Mouse (Mus musculus) forebrain, embryonic 14.5 days (tissue): Measurements from ENCODE around the gene Hadhb. TPM values are rescaled to one million over a fixed set of nuclear protein-coding genes. Genes with fewer than 3 reads are reported as not detected.

ENCODE experiments used
- ATAC-seq: fragments of 200-750 bp; cut with Nextera tagmentation; 2 replicates; pipeline ENCODE4 v1.8.0; 2017; ENCODE audit warnings: mild to moderate bottlenecking, moderate library complexity
- DNase-seq: peaks from one replicate; pipeline ENCODE4 v3.0.0-alpha.2; 2015; ENCODE audit warnings: low spot score
- H3K27ac ChIP-seq: fragments of 300-500 bp; sonication (generic); 2 replicates; pipeline ENCODE4 v1.5.1; 2014; ENCODE audit warnings: low read depth, mild to moderate bottlenecking, control low read depth, low read length, moderate library complexity
- H3K27me3 ChIP-seq: fragments of 300-500 bp; sonication (generic); replicated peaks from 2 replicates; pipeline ENCODE4 v1.6.1; 2014; ENCODE audit warnings: low read length, control low read depth, mixed read lengths; ENCODE audit not compliant: control insufficient read depth, insufficient read depth
- H3K36me3 ChIP-seq: fragments of 300-500 bp; sonication (generic); 2 replicates; pipeline ENCODE4 v1.6.1; 2014; ENCODE audit warnings: low read length, control low read depth; ENCODE audit not compliant: control insufficient read depth, insufficient read depth
- H3K4me1 ChIP-seq: fragments of 300-500 bp; sonication (generic); 2 replicates; pipeline ENCODE4 v1.6.1; 2014; ENCODE audit warnings: antibody characterized with exemption, low read length, control low read depth; ENCODE audit not compliant: control insufficient read depth, insufficient read depth
- H3K4me2 ChIP-seq: fragments of 300-500 bp; sonication (generic); 2 replicates; pipeline ENCODE4 v1.6.1; 2014; ENCODE audit warnings: mild to moderate bottlenecking, control low read depth, low read length
- H3K4me3 ChIP-seq: fragments of 300-500 bp; sonication (generic); 2 replicates; pipeline ENCODE4 v1.5.1; 2014; ENCODE audit warnings: low read depth, low read length, control low read depth
- H3K9ac ChIP-seq: fragments of 300-500 bp; sonication (generic); 2 replicates; pipeline ENCODE4 v1.6.1; 2014; ENCODE audit warnings: mild to moderate bottlenecking, low read length, control low read depth, moderate library complexity
- H3K9me3 ChIP-seq: fragments of 300-500 bp; sonication (generic); replicated peaks from 2 replicates; pipeline ENCODE4 v1.6.1; 2016; ENCODE audit warnings: low read length, control low read depth, mixed read lengths; ENCODE audit not compliant: control insufficient read depth
- WGBS: fragments of 180-500 bp; shearing (Covaris S2); extraction: QIAGEN DNeasy Blood & Tissue Kit; methylation state at CpG from one replicate; pipeline ENCODE4 v1.1.7; 2014; 5-methylcytosine and 5-hydroxymethylcytosine counted together
- microRNA counts: library from miRNA; unstranded; fragments of <30 nt; microRNA quantifications from one replicate; lab custom pipeline; 2016
- microRNA-seq: library from miRNA; unstranded; fragments of <30 nt; microRNA quantifications from one replicate; pipeline ENCODE4, GENCODE M21; 2016
- polyA plus RNA-seq: library from polyadenylated mRNA; unstranded; fragments of >200 nt; fragmentation: Nextera tagmentation; extraction: Ambion mirVana; gene quantifications from 2 replicates; pipeline ENCODE4 v1.2.1, GENCODE M21; 2014

The Hadhb gene
- polyA plus RNA-seq, 1 experiment from 2014 or later: 75.6 TPM

DNA sequence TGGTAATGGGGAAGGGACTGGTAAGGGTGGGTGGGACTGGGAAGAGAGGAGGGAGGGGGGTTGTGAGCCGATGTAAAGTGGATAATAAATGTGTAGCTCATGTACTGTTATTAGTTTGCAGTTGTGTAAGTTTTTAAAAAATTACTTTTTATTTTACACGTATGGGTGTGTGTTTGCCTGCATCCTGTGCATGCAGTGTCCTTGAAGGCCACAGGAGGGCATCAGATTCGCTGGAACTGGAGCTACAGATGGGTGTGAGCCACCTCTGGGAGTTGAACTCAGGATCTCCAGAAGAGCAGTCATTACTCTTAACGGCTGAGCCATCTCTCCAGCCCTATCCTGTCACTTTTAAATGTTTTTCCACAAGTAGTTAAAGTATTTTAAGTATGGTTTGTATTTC lies 75.9 kb downstream of the Hadhb start:
- no peak for ATAC-seq
- no peak overlapping the region for H3K27ac ChIP-seq
- no peak for DNase-seq

DNA sequence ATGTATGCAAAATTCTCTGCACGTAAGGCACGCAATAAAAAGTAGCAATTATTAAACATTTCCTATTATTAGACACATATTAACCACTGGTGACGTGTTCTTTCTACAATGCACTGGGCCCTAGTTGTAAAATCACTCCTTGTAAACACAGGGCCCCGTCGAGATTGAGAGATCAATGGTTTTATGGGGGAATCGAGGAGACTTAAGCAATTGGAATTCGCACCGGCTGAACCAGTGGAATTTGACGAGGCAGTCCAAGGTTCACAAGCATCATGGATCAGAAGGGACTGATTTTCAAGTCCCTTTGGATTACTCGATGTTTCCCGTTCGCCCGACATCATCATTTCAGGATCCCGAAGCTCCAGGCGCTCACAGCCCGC lies 76.8 kb downstream of the Hadhb start:
- peak overlapping the region; percentile 67 for H3K4me3 ChIP-seq
- DNase-seq: no peak
- ATAC-seq: no peak
- H3K9me3 ChIP-seq: no peaks in the 10 kb centered on the region
- peak overlapping the region; percentile 67 for H3K9ac ChIP-seq
- no peaks in the 10 kb centered on the region for H3K27me3 ChIP-seq
- H3K36me3 ChIP-seq: 0 out of 2 replicates have a peak, but pooled peaks cover 2% of the 10 kb centered on the region
- peaks cover 21% of the 10 kb centered on the region for H3K4me1 ChIP-seq
- peak overlapping the region; percentile 52 for H3K27ac ChIP-seq
- WGBS: 30% methylated on average over 16 of the region's 16 CpGs
- H3K4me2 ChIP-seq: peak overlapping the region; percentile 81

More for the DNA sequence above, 75.9 kb downstream of the Hadhb start:
- no peaks in the 10 kb centered on the region for H3K9me3 ChIP-seq
- H3K36me3 ChIP-seq: 0 out of 2 replicates have a peak, but pooled peaks cover 2% of the 10 kb centered on the region
- 85% methylated on average over 4 of the region's 4 CpGs for WGBS
- peaks cover 21% of the 10 kb centered on the region for H3K4me1 ChIP-seq
- H3K4me3 ChIP-seq: no peak overlapping the region
- no peaks in the 10 kb centered on the region for H3K27me3 ChIP-seq
- no peak overlapping the region for H3K4me2 ChIP-seq
- no peak overlapping the region for H3K9ac ChIP-seq

DNA sequence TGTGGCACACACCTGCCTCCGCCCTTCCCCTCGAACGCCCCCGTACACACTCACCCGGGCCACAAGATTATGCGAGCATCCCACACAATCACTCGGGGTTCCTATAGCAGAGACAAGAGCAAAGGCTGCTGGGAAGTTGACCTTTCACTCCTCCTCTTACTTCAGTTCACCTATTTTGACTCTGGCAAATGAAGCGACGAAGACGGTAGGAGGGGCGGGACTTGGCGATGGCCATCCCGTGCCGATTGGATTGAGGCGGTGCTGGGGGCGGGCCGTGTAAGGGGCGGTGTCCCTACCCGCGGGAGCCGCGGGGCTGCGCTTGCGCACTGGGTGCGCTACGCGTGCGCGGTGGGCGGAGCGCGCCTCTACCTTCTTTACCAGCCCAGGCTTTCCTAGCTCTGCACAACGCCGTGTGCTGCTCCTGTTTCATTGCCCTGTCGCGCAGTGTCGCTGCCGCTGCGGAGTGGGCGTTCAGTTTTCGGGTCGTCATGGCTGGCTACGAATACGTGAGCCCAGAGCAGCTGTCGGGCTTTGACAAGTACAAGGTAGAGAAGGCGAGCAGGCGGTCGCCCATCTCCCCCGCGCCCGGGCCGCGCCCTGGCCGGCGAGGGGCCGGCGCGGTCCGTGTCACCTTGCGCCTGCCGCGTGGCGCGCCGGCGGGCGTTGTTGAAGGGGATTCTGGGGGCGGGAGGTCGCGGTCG lies 77.4 kb downstream of the Hadhb start, which contains the start of gene Selenoi:
TSS of gene Selenoi (plus strand) at position 311 of the 701 bp plus-strand sequence.
- no peaks in the 10 kb centered on the region for H3K27me3 ChIP-seq
- peak within 1 kb of the TSS; percentile 81 for H3K4me2 ChIP-seq
- peak within 1 kb of the TSS; percentile 67 for H3K4me3 ChIP-seq
- H3K4me1 ChIP-seq: peaks cover 21% of the 10 kb centered on the region
- H3K9ac ChIP-seq: peak within 1 kb of the TSS; percentile 80
- 0 out of 2 replicates have a peak, but pooled peaks cover 2% of the 10 kb centered on the region for H3K36me3 ChIP-seq
- peak within 1 kb of the TSS; percentile 86 for H3K27ac ChIP-seq
- ATAC-seq (peak; percentile 99), DNase-seq (peak; percentile 99)
- 3% methylated on average over 66 of the region's 71 CpGs for WGBS
- H3K9me3 ChIP-seq: no peaks in the 10 kb centered on the region

DNA sequence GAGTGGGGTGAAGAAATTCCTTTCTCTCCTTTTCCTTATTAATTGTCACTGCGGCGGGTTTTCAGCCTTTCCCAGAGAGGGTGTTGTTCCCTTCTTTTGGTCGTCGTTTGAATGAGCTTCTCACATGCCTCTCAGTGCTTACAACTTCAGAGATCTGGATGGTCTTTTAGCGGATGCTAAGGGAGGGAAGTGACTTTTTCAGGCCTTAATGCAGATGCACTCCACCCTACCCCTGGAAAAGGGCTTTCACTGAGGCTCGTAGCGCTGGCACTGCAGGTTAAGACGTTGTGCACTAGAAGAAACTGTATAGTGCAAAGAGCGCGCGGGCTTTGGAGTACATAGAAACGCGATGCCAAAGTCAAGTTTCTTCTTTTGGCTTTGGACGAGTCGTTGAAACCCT lies 78.0 kb downstream of the Hadhb start:
- 3% methylated on average over 15 of the region's 15 CpGs for WGBS

DNA sequence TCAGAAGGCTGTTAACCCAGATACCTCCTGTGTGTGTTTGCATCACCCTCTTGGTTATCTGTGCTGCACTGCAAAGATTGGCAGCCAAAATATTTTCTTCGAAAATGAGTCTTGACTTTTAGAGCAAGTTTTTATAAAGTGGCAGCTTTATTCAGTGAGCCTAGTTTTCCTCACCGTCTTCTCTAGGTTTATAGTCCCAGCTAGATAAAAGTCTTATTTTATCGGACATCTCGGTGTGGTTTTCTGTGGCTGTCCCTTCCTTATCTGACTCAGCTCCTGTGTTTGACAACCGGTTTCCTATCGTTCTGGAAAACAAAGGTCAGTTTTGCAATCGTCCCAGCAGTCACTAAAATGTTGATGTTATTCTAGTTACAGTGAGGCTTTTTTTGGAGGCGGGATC lies 78.9 kb downstream of the Hadhb start:
- Histone ChIP-seq H3K27ac (no peak overlapping the region), H3K9ac (peak overlapping the region; percentile 80), H3K4me2 (peak overlapping the region; percentile 81), H3K36me3 (0 out of 2 replicates have a peak, but pooled peaks cover 2% of the 10 kb centered on the region), H3K9me3 (no peaks in the 10 kb centered on the region), H3K4me1 (peaks cover 21% of the 10 kb centered on the region), H3K27me3 (no peaks in the 10 kb centered on the region), H3K4me3 (peak overlapping the region; percentile 67)
- 74% methylated on average over 8 of the region's 8 CpGs for WGBS
- DNase-seq (no peak), ATAC-seq (no peak)

More for the DNA sequence above, 78.0 kb downstream of the Hadhb start:
- ATAC-seq (no peak), DNase-seq (peak; percentile 44)
- H3K4me2 ChIP-seq: peak overlapping the region; percentile 81
- 0 out of 2 replicates have a peak, but pooled peaks cover 2% of the 10 kb centered on the region for H3K36me3 ChIP-seq
- H3K9me3 ChIP-seq: no peaks in the 10 kb centered on the region
- H3K27me3 ChIP-seq: no peaks in the 10 kb centered on the region
- peak overlapping the region; percentile 80 for H3K9ac ChIP-seq
- H3K4me3 ChIP-seq: peak overlapping the region; percentile 67
- peak overlapping the region; percentile 86 for H3K27ac ChIP-seq
- H3K4me1 ChIP-seq: peaks cover 21% of the 10 kb centered on the region

MicroRNAs within 50 kb of the gene (microRNA counts, 519-probe panel; counts per million panel counts)
- not detected for microRNA mmu-miR-1960 (lab: Ali Mortazavi, UCI)

Small RNAs within 50 kb of the gene (microRNA-seq; reads per million reads assigned to microRNA genes)
- 0.93 reads per million for gene Mir1960

Other genes starting within 250 kb of the Hadhb start
- not detected in 2 replicates for gene Il6, start 142.1 kb upstream of the Hadhb start, polyA plus RNA-seq
- 117 and 142 TPM in 2 replicates for gene Tyms, start 81.6 kb upstream of the Hadhb start, polyA plus RNA-seq
- gene Garem2, start 50.1 kb upstream of the Hadhb start, polyA plus RNA-seq: 11.3 and 12.7 TPM in 2 replicates
- 4.6 and 7.1 TPM in 2 replicates for gene 3110082J24Rik, start 49.2 kb upstream of the Hadhb start, polyA plus RNA-seq
- 64.9 and 65.8 TPM in 2 replicates for gene Hadha, start 86 bp upstream of the Hadhb start, polyA plus RNA-seq
- gene Adgrf3, start 50.5 kb downstream of the Hadhb start, polyA plus RNA-seq: not detected in 2 replicates
- gene Selenoi, start 77.3 kb downstream of the Hadhb start, polyA plus RNA-seq: 24.2 and 31.1 TPM in 2 replicates
- 3.9 and 5.7 TPM in 2 replicates for gene Drc1, start 126.1 kb downstream of the Hadhb start, polyA plus RNA-seq